Comparison of ENCODE assay signal across 28 mouse cellular contexts in the genomic region with DNA sequence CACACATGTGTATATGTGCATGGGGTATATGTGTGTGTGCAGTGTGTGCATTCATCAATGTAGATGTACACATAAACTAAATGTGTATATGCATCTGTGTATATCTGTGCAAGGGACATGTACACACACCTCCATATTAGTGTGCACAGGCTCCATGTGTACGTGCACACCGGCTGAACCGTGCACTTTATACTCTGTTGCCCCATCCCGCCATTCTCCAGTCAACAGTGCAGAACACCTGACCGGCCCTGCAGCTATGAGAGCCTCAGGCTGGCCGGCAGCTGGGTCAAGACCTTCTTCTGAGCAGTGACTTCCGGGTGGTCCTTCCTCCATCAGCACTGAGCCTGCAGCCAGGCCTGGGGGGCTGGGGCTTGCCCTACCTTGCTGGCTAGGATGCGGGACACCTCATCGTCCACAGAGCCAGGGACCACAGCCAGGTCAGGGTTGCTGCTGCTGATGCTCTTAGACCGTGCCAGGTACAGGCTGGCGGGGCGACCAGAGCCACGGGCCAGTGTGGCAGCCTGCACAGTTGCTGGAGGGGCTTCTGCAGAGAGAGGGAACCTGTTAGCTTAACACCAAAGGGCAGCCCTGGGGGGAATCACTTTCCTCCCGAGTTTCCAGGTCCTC. TPM values are rescaled to one million over a fixed set of nuclear protein-coding genes. Genes with fewer than 3 reads are reported as not detected.
"Had no signal": no experiment of that assay in that cellular context is flagged by ENCODE, and none has a peak within 500 bp of the region (broad histone marks: within the 10 kb centered on the region; RNA-seq: fewer than 3 reads in every experiment).

No protein-coding gene starts in this region.

- H3K27ac ChIP-seq: intestine, embryonic 15.5 days; kidney, embryonic 15.5 days; limb, embryonic 12.5 days; limb, embryonic 15.5 days; midbrain, embryonic 10.5 days; neural tube, embryonic 12.5 days; neural tube, embryonic 15.5 days; stomach, postnatal 0 days had no signal

- H3K4me3 ChIP-seq: intestine, embryonic 15.5 days; kidney, embryonic 15.5 days; limb, embryonic 12.5 days; limb, embryonic 15.5 days; megakaryocyte, embryonic 14.5 days; midbrain, embryonic 10.5 days; neural tube, embryonic 12.5 days; neural tube, embryonic 15.5 days had no signal

- H3K4me1 ChIP-seq: intestine, embryonic 15.5 days; limb, embryonic 12.5 days; limb, embryonic 15.5 days; neural tube, embryonic 12.5 days; neural tube, embryonic 15.5 days had no signal

- DNase-seq: kidney, adult 11 months; kidney, adult 8-10 months; kidney, postnatal 10 days; kidney, postnatal 4 days; left cerebral cortex, postnatal 4 days; lung, embryonic 14.5 days; lung, postnatal 36 days; midbrain, embryonic 14.5 days; right cerebral cortex, adult 18-20 months; right cerebral cortex, postnatal 14 days; right cerebral cortex, postnatal 4 days; thymus, adult 2 months; thymus, postnatal 14 days; thymus, postnatal 4 days had no signal

- H3K27me3 ChIP-seq: intestine, embryonic 15.5 days; kidney, embryonic 15.5 days; limb, embryonic 12.5 days; limb, embryonic 15.5 days; neural tube, embryonic 12.5 days; neural tube, embryonic 15.5 days had no signal

- H3K9ac ChIP-seq: intestine, embryonic 15.5 days; kidney, embryonic 15.5 days; limb, embryonic 12.5 days; limb, embryonic 15.5 days; lung, embryonic 14.5 days; neural tube, embryonic 12.5 days; neural tube, embryonic 15.5 days had no signal

- ATAC-seq: intestine, embryonic 15.5 days; lung, postnatal 0 days had no signal

- H3K36me3 ChIP-seq: neural tube, embryonic 15.5 days had no signal

- H3K9me3 ChIP-seq: intestine, embryonic 15.5 days; kidney, embryonic 15.5 days; limb, embryonic 12.5 days; limb, embryonic 15.5 days; megakaryocyte, embryonic 14.5 days; midbrain, embryonic 10.5 days; neural tube, embryonic 12.5 days; neural tube, embryonic 15.5 days had no signal

- H3K4me2 ChIP-seq: intestine, embryonic 15.5 days; kidney, embryonic 15.5 days; limb, embryonic 12.5 days; limb, embryonic 15.5 days; lung, embryonic 14.5 days; neural tube, embryonic 12.5 days; neural tube, embryonic 15.5 days had no signal

RNA-seq across cellular contexts. Expression of gene Angptl8, which starts 5.4 kb away (rescaled TPM):
- total RNA-seq: layer of hippocampus, adult 18-20 months; layer of hippocampus, postnatal 14 days; left cerebral cortex, adult 8-10 months; left cerebral cortex, postnatal 14 days; left cerebral cortex, postnatal 4 days had no signal
